In genomic region chr19:32333544-32333943, GRCm38 (mm10) we compare ENCODE assay signal across 18 mouse cellular contexts. TPM values are rescaled to one million over a fixed set of nuclear protein-coding genes. Genes with fewer than 3 reads are reported as not detected.
DNase-seq lines count a peak whose midpoint lies in the region; ATAC-seq lines count a peak whose summit lies in the region.
"Had no signal": no experiment of that assay in that cellular context is flagged by ENCODE, and none has a peak within 500 bp of the region (broad histone marks: within the 10 kb centered on the region; RNA-seq: fewer than 3 reads in every experiment).

No protein-coding gene starts in this region.

- no peak overlapping the region for H3K27ac ChIP-seq in hindbrain, embryonic 16.5 days (ENCODE audit: low read depth, low read length)
- no peak overlapping the region for H3K27ac ChIP-seq in hindbrain, embryonic 13.5 days
- H3K27ac ChIP-seq: embryonic facial prominence, embryonic 13.5 days; embryonic facial prominence, embryonic 15.5 days; forebrain, embryonic 10.5 days; forebrain, embryonic 12.5 days had no signal

- H3K9me3 ChIP-seq in hindbrain, embryonic 16.5 days (ENCODE audit: control insufficient read depth, low read length) = no peaks in the 10 kb centered on the region
- H3K9me3 ChIP-seq in hindbrain, embryonic 13.5 days = no peaks in the 10 kb centered on the region
- no peaks in the 10 kb centered on the region for H3K9me3 ChIP-seq in megakaryocyte, embryonic 14.5 days
- H3K9me3 ChIP-seq: embryonic facial prominence, embryonic 13.5 days; embryonic facial prominence, embryonic 15.5 days; forebrain, embryonic 10.5 days; forebrain, embryonic 12.5 days had no signal

- DNase-seq in cerebellum, postnatal 10 days = peak; percentile 34 to 37
- DNase-seq in cerebellum, adult 9-10 months = no peak
- no peak for DNase-seq in urinary bladder, postnatal 25 days (ENCODE audit: low spot score)
- DNase-seq: adrenal gland, adult 2 months; adrenal gland, postnatal 10 days; adrenal gland, postnatal 25 days; embryo, embryonic 11 days had no signal

- H3K4me2 ChIP-seq in hindbrain, embryonic 16.5 days (ENCODE audit: low read length) = no peak overlapping the region
- H3K4me2 ChIP-seq in hindbrain, embryonic 13.5 days = no peak overlapping the region
- H3K4me2 ChIP-seq: embryonic facial prominence, embryonic 13.5 days; embryonic facial prominence, embryonic 15.5 days; forebrain, embryonic 12.5 days had no signal

- H3K9ac ChIP-seq in hindbrain, embryonic 16.5 days (ENCODE audit: low read depth, low read length) = no peak overlapping the region
- no peak overlapping the region for H3K9ac ChIP-seq in hindbrain, embryonic 13.5 days
- H3K9ac ChIP-seq: embryonic facial prominence, embryonic 13.5 days; embryonic facial prominence, embryonic 15.5 days; forebrain, embryonic 12.5 days had no signal

- no peaks in the 10 kb centered on the region for H3K27me3 ChIP-seq in hindbrain, embryonic 16.5 days (replicated peaks; ENCODE audit: control insufficient read depth, insufficient read depth, low read length)
- H3K27me3 ChIP-seq in hindbrain, embryonic 13.5 days = no peaks in the 10 kb centered on the region
- H3K27me3 ChIP-seq in megakaryocyte, embryonic 14.5 days (replicated peaks) = no peaks in the 10 kb centered on the region
- H3K27me3 ChIP-seq: embryonic facial prominence, embryonic 13.5 days; embryonic facial prominence, embryonic 15.5 days; forebrain, embryonic 12.5 days had no signal

- H3K4me3 ChIP-seq in hindbrain, embryonic 16.5 days (ENCODE audit: low read length) = no peak overlapping the region
- H3K4me3 ChIP-seq in hindbrain, embryonic 13.5 days = no peak overlapping the region
- H3K4me3 ChIP-seq in megakaryocyte, embryonic 14.5 days (replicated peaks) = peak overlapping the region; percentile 43
- H3K4me3 ChIP-seq: embryonic facial prominence, embryonic 13.5 days; embryonic facial prominence, embryonic 15.5 days; erythroblast, embryonic 14.5 days; forebrain, embryonic 10.5 days; forebrain, embryonic 12.5 days had no signal

- no peaks in the 10 kb centered on the region for H3K4me1 ChIP-seq in hindbrain, embryonic 16.5 days (ENCODE audit: control insufficient read depth, insufficient read depth, low read depth, low read length)
- no peaks in the 10 kb centered on the region for H3K4me1 ChIP-seq in hindbrain, embryonic 13.5 days (replicated peaks)
- peaks cover 86% of the 10 kb centered on the region for H3K4me1 ChIP-seq in megakaryocyte, embryonic 14.5 days

- 79% methylated on average over 4 of the region's 4 CpGs for WGBS in hindbrain, embryonic 16.5 days
- 87% methylated on average over 4 of the region's 4 CpGs for WGBS in hindbrain, embryonic 13.5 days

- no peaks in the 10 kb centered on the region for H3K36me3 ChIP-seq in hindbrain, embryonic 16.5 days (ENCODE audit: control insufficient read depth, insufficient read depth, low read length)
- no peaks in the 10 kb centered on the region for H3K36me3 ChIP-seq in hindbrain, embryonic 13.5 days
- peaks cover 28% of the 10 kb centered on the region for H3K36me3 ChIP-seq in megakaryocyte, embryonic 14.5 days (replicated peaks; ENCODE audit: low read length)
- H3K36me3 ChIP-seq: embryonic facial prominence, embryonic 13.5 days; embryonic facial prominence, embryonic 15.5 days; forebrain, embryonic 10.5 days; forebrain, embryonic 12.5 days had no signal

- 0 out of 2 replicates have a peak, but pooled peaks have one; percentile 38 for ATAC-seq in hindbrain, embryonic 16.5 days
- no peak for ATAC-seq in hindbrain, embryonic 13.5 days (ENCODE audit: low FRiP score)
- ATAC-seq in megakaryocyte, adult 5-6 weeks (ENCODE audit: poor library complexity, severe bottlenecking) = no peak
- ATAC-seq: forebrain, embryonic 14.5 days; forebrain, embryonic 16.5 days had no signal

RNA-seq across cellular contexts. Expression of gene Sgms1, which starts 56.0 kb away (rescaled TPM):
- polyA plus RNA-seq in hindbrain, embryonic 16.5 days (2015; fragmentation: Nextera tagmentation; extraction: Ambion mirVana) = 21.7 and 22.9 TPM in 2 replicates
- 17.7 and 19.1 TPM in 2 replicates for polyA plus RNA-seq in hindbrain, embryonic 13.5 days (2015; fragmentation: Nextera tagmentation; extraction: Ambion mirVana)
- polyA plus RNA-seq in megakaryocyte, embryonic 14.5 days (2012; ENCODE audit: insufficient read depth, low replicate concordance) = 6.8 and 10.8 TPM in 2 replicates
- total RNA-seq in megakaryocyte, adult 5-6 weeks (2015) = 45.4 and 48.3 TPM in 2 replicates
- total RNA-seq in megakaryocyte, adult 5-6 weeks (2017) = 44.9 and 69.6 TPM in 2 replicates

Comparison
In these comparisons a context has a peak if more than half of its experiments do, and no peak if none do; other contexts are left out.
1. DNase-seq: peak in cerebellum, postnatal 10 days (2 of 2); none in cerebellum, adult 9-10 months (single experiment) and urinary bladder, postnatal 25 days (single experiment).